Mouse (Mus musculus) stomach, embryonic 16.5 days (tissue): Measurements from ENCODE around the gene C9. TPM values are rescaled to one million over a fixed set of nuclear protein-coding genes. Genes with fewer than 3 reads are reported as not detected.

Source experiments
- ATAC-seq: fragments of 200-750 bp; cut with Nextera tagmentation; 2 replicates; pipeline ENCODE4 v1.8.0; 2017; ENCODE audit warnings: moderate number of reproducible peaks, moderate TSS enrichment; ENCODE audit not compliant: insufficient read depth, low FRiP score
- H3K27ac ChIP-seq: fragments of 300-500 bp; sonication (generic); 2 replicates; pipeline ENCODE4 v1.5.1; 2014; ENCODE audit warnings: low read length
- H3K27me3 ChIP-seq: fragments of 300-500 bp; sonication (generic); 2 replicates; pipeline ENCODE4 v1.6.1; 2014; ENCODE audit warnings: low read length, control low read depth, mixed read lengths; ENCODE audit not compliant: control insufficient read depth, insufficient read depth
- H3K36me3 ChIP-seq: fragments of 300-500 bp; sonication (generic); 2 replicates; pipeline ENCODE4 v1.6.1; 2014; ENCODE audit warnings: low read length; ENCODE audit not compliant: control insufficient read depth, insufficient read depth
- H3K4me1 ChIP-seq: fragments of 300-500 bp; sonication (generic); 2 replicates; pipeline ENCODE4 v1.6.1; 2014; ENCODE audit warnings: low read length, control low read depth, mixed read lengths; ENCODE audit not compliant: control insufficient read depth, insufficient read depth
- H3K4me2 ChIP-seq: fragments of 300-500 bp; sonication (generic); 2 replicates; pipeline ENCODE4 v1.6.1; 2014; ENCODE audit warnings: low read depth, low read length, mixed read lengths
- H3K4me3 ChIP-seq: fragments of 300-500 bp; sonication (generic); replicated peaks from 2 replicates; pipeline ENCODE4 v1.5.1; 2014; ENCODE audit warnings: mild to moderate bottlenecking, low read length
- H3K9ac ChIP-seq: fragments of 300-500 bp; sonication (generic); 2 replicates; pipeline ENCODE4 v1.6.1; 2014; ENCODE audit warnings: low read length
- H3K9me3 ChIP-seq: fragments of 300-500 bp; sonication (generic); replicated peaks from 2 replicates; pipeline ENCODE4 v1.6.1; 2016; ENCODE audit warnings: low read length, control low read depth; ENCODE audit not compliant: control insufficient read depth
- WGBS: fragments of 180-500 bp; shearing (Covaris S2); extraction: QIAGEN DNeasy Blood & Tissue Kit; methylation state at CpG from one replicate; pipeline ENCODE4 v1.1.7; 2014; 5-methylcytosine and 5-hydroxymethylcytosine counted together
- polyA plus RNA-seq: library from polyadenylated mRNA; unstranded; fragments of >200 nt; fragmentation: Nextera tagmentation; extraction: Ambion mirVana; gene quantifications from 2 replicates; pipeline ENCODE4 v1.2.1, GENCODE M21; 2015

Gene C9
- polyA plus RNA-seq, 1 experiment from 2014 or later: 0.53 TPM

DNA sequence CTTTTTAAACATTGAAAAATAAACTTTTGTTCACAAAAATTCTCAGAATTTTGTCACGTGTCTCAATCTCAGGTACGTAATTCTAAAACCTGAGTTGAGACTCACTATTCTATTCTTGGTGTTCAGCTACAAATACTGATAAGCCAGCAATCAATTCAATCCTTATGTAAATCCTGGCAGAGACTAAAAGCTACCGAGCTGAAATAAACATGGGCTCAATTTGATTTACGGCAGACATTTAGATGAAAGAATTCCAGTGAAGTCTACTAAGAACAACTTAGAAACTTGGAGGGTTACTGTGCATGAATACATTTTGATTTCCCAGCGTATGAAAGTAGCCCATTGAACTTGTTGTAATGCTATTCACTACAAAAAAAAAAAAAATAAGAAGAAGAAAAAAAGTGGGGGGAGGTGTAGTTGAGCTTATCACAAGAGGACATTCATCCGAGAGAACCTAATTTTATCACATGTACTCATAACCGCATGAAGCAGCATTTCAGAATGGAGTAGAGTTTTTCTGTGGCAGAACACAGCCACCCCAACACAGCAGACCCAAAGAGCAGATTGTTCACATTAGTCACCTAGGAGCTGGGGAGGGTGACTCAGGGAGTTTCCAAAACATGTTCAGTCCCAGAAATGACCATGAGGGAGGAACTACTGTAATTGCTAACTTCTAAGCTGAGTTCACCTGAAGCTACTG lies 94.7 kb downstream of the C9 start:
- H3K9ac ChIP-seq: no peak overlapping the region
- H3K36me3 ChIP-seq: no peaks in the 10 kb centered on the region
- no peaks in the 10 kb centered on the region for H3K27me3 ChIP-seq
- no peak overlapping the region for H3K4me2 ChIP-seq
- H3K27ac ChIP-seq: no peak overlapping the region
- peak; percentile 29; the same call in 1 of the 2 replicates for ATAC-seq
- no peaks in the 10 kb centered on the region; the same call in 1 of the 2 replicates for H3K4me1 ChIP-seq
- H3K4me3 ChIP-seq: no peak overlapping the region
- 18% methylated on average over 7 of the region's 7 CpGs for WGBS
- no peaks in the 10 kb centered on the region for H3K9me3 ChIP-seq

Other genes starting within 250 kb of the C9 start
- 46.1 and 50.0 TPM in 2 replicates for gene Dab2, start 145.5 kb upstream of the C9 start, polyA plus RNA-seq
- 12.2 and 13.8 TPM in 2 replicates for gene Fyb, start 77.5 kb downstream of the C9 start, polyA plus RNA-seq